Mouse (Mus musculus) gastrocnemius, postnatal 14 days (tissue): ENCODE measurements around the gene Eno1. TPM values are rescaled to one million over a fixed set of nuclear protein-coding genes. Genes with fewer than 3 reads are reported as not detected.
A peak's percentile ranks its signal among the peaks of the same experiment; 100 is the strongest.

Experiments
- DNase-seq: peaks from one replicate; pipeline ENCODE4 v3.0.0; 2021; ENCODE audit warnings: mixed read lengths
- intact Hi-C: fragments of 180-260 bp; cut with DNase I; formaldehyde crosslinking; loops from one replicate; pipeline ENCODE4 v1.15.1; 2025; ENCODE audit warnings: low total_unique reads
- total RNA-seq, 2 experiments: library from RNA; stranded (reverse); gene quantifications; 2 replicates each; pipeline ENCODE4 v1.2.3; 2021

Eno1 gene
- total RNA-seq, 2 experiments from 2014 or later = 371 to 430 TPM

- DNase-seq = no peak
- intact Hi-C loops = no loop called here
Measured at GRCm38 (mm10) chr4:150221017-150221640, 15.4 kb upstream of the Eno1 start.

- no peak for DNase-seq
- intact Hi-C loops = no loop called here
Measured at GRCm38 (mm10) chr4:150223830-150224229, 12.7 kb upstream of the Eno1 start.

- intact Hi-C loops = no loop called here
Measured at GRCm38 (mm10) chr4:150225700-150226099, 10.8 kb upstream of the Eno1 start.

GRCm38 (mm10) chr4:150226818-150227688, 9.5 kb upstream of the Eno1 start:
- DNase-seq = peak; percentile 80
- intact Hi-C loops = no loop called here

More at GRCm38 (mm10) chr4:150225700-150226099, 10.8 kb upstream of the Eno1 start:
- no peak for DNase-seq

GRCm38 (mm10) chr4:150228581-150229348, 7.8 kb upstream of the Eno1 start:
- intact Hi-C loops = no loop called here
- no peak for DNase-seq

GRCm38 (mm10) chr4:150229747-150230390, 6.7 kb upstream of the Eno1 start:
- DNase-seq = no peak
- intact Hi-C loops = no loop called here

- peak; percentile 71 for DNase-seq
- intact Hi-C loops = no loop called here
Measured at GRCm38 (mm10) chr4:150230460-150231407, 5.8 kb upstream of the Eno1 start.

GRCm38 (mm10) chr4:150231871-150232270, 4.7 kb upstream of the Eno1 start:
- peak; percentile 63 for DNase-seq
- intact Hi-C loops = no loop called here

- no peak for DNase-seq
- intact Hi-C loops = no loop called here
Measured at GRCm38 (mm10) chr4:150234599-150235327, 1.8 kb upstream of the Eno1 start.

GRCm38 (mm10) chr4:150235585-150235984, 936 bp upstream of the Eno1 start:
- intact Hi-C loops = no loop called here
- no peak for DNase-seq

GRCm38 (mm10) chr4:150236031-150236430, 490 bp upstream of the Eno1 start:
- DNase-seq = no peak
- intact Hi-C loops = no loop called here

GRCm38 (mm10) chr4:150237636-150238361, 1.3 kb downstream of the Eno1 start:
- intact Hi-C loops = no loop called here
- DNase-seq = no peak

- DNase-seq = no peak
- intact Hi-C loops = no loop called here
Measured at GRCm38 (mm10) chr4:150238433-150239086, 2.0 kb downstream of the Eno1 start.

GRCm38 (mm10) chr4:150239087-150239480, 2.6 kb downstream of the Eno1 start:
- intact Hi-C loops = no loop called here
- no peak for DNase-seq

- DNase-seq = no peak
- intact Hi-C loops = no loop called here
Measured at GRCm38 (mm10) chr4:150239503-150239902, 3.0 kb downstream of the Eno1 start.

GRCm38 (mm10) chr4:150239951-150240368, 3.4 kb downstream of the Eno1 start:
- intact Hi-C loops = no loop called here

GRCm38 (mm10) chr4:150240381-150240886, 3.9 kb downstream of the Eno1 start:
- no peak for DNase-seq
- intact Hi-C loops = no loop called here

More at GRCm38 (mm10) chr4:150239951-150240368, 3.4 kb downstream of the Eno1 start:
- peak; percentile 44 for DNase-seq
